Mouse (Mus musculus) gonadal fat pad, adult 2 months (tissue): ENCODE measurements around the gene Tmem116. TPM values are rescaled to one million over a fixed set of nuclear protein-coding genes. Genes with fewer than 3 reads are reported as not detected.

Source experiments
- DNase-seq: peaks from one replicate; pipeline ENCODE4 v3.0.0-alpha.2; 2012; ENCODE audit warnings: low read depth
- polyA plus RNA-seq: library from polyadenylated mRNA; depleted of rRNA; stranded (reverse); fragments of >200 nt; gene quantifications from 2 replicates; pipeline ENCODE4 v1.2.3, GENCODE M21; 2012; rRNA removed

Gene Tmem116
- polyA plus RNA-seq, 1 experiment = 12.0 TPM

GRCm38 (mm10) chr5:121540066-121540465 lies 88.4 kb downstream of the Tmem116 start:
- DNase-seq = no peak

- DNase-seq = no peak
Observed at GRCm38 (mm10) chr5:121541235-121541634, 89.5 kb downstream of the Tmem116 start.

- no peak for DNase-seq
Observed at GRCm38 (mm10) chr5:121543370-121543769, 91.7 kb downstream of the Tmem116 start.

DNA sequence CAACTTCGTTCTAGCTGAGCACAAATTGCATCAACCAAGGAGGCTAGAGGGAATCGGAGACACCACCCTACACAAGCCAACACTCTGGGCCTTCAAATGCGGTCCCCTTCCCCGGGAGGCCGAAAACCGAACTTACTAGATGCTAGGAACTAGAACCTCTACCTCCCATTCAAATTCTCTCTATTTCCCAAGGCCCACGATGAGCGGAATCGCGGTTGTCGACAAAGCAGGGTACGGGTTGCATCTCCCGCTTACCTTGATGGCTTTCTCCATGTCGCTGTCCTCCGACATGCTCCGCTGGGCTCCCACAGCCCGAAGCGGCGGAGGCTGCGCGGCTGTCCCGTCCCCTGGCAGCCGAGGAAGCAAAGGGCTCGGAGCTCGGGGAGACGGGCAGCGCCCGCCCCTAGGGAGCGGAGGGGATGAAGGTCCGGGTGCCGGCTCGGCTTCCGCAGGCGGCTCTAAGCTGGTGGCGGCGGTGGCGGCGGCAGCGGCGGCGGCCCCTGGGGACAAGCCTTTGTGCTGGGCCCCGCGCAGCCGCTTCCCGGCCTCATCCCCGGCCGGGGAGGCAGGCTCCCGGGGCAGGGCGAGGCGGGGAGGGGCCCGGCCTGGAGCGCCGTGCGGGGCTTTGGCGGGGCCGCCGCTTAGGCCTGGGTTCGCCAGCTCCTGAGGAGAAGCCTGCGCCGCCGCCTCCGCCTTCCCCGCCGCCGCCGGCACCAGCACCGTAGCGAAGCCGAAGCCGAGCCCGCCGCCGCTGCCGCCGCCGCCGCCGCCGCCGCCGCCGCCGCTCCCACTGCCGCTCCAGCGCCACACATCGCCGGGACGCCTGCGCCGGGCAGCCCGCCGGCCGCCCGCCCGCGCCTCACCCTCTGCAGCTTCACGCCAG lies 93.5 kb downstream of the Tmem116 start, which contains the start of the genes Adam1a and Gm42878:
Adam1a (minus strand) TSS at position 573 of the 883 bp plus-strand sequence.
Gm42878 (minus strand) TSS at position 573 of the 883 bp plus-strand sequence.
- no peak for DNase-seq

DNA sequence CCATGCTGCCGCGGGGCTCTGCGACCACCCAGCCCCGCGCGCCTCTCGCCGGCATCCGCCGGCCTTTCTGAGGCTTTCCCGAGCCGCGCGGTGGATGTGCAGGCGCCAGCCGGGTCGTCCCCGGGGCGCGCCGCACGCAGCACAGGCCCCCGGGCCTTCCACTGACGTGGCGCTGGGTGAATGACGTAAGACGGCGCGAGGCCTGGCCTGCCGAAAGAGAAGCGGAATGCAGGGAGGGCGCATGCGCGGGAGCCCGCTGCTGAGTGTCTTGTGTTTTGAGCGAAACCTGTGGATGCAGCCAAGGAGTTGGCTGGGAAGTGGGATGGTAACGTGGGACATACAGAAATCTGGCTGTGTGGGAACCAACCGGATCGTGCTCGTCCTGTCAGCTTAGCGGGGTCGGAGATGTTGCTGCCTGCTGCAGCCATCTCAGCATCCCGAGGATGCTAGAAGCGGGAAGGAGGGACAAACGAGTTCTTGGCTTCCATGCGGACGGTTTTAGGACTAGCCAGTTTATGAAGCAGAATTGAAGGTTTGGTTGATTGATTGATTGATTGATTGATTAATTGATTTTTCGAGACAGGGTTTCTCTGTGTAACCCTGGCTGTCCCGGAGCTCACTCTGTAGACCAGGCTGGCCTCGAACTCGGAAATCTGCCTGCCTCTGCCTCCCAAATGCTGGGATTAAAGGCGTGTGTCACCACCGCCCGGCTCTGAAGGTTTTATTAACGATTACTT lies 94.3 kb downstream of the Tmem116 start, which contains the start of gene Mapkapk5:
Mapkapk5 (minus strand) TSS at position 113 of the 737 bp plus-strand sequence.
- no peak for DNase-seq

GRCm38 (mm10) chr5:121546530-121546895 lies 94.8 kb downstream of the Tmem116 start:
- DNase-seq = no peak

DNA sequence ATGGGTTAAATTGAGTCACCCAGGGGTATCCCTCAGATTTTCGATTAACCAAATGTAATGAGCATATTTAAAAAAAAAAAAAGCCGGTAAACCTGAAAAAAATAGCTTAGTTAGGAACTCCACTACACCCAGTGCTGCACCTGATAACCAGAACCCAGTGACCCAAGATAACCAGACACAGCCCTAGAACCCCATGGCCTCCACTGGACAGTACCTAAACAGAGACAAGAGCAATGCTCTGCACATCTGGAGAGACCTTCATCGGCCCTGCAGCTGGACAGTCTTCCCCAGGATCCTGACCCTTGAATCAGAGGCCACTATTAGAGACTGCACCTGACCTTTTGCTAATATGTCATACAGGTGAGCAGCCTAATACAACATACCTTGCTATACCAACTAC lies 95.4 kb downstream of the Tmem116 start:
- DNase-seq = no peak

DNA sequence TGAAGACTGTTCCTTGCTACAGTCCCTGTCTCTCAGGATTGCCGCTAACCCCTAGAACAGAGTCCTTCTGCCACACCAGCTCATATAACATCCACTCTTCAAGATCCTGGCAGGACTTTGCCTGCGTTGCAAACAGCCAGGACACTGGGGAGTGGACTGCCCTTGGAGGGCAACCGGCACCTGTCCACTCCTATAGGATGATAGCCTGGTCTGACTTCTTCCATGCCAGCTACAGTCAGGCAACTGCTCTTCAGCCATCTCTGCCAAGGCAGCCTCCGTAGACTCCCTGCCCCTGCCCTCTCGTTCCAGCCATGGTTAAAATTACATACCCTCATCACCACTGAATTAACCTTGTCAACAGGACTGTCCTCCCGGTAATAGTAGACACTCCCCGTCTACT lies 97.5 kb downstream of the Tmem116 start:
- no peak for DNase-seq

- no peak for DNase-seq
Observed at GRCm38 (mm10) chr5:121562436-121562835, 110.7 kb downstream of the Tmem116 start.

DNA sequence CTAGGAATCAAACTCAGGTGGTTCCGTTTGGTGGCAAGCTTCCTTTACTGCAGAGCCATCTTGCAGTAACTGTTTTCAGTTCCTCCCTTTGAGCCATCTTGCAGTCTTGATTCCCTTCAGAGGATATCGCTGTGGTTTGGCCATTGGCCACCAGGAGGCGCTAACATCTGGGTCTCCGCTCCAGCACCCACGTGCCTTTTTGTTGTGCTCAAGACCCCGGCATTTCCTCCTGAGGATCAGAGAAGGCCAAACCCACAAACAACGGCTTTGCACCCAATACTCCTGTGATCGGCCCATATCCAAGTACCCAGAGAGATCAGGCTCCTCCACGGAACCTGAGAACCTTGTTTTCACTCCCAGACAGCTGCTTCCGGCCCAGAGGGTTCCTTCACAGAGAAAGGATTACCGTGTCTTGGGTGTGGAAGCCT lies 112.8 kb downstream of the Tmem116 start:
- DNase-seq = no peak

- no peak for DNase-seq
Observed at GRCm38 (mm10) chr5:121566035-121566681, 114.5 kb downstream of the Tmem116 start.

DNA sequence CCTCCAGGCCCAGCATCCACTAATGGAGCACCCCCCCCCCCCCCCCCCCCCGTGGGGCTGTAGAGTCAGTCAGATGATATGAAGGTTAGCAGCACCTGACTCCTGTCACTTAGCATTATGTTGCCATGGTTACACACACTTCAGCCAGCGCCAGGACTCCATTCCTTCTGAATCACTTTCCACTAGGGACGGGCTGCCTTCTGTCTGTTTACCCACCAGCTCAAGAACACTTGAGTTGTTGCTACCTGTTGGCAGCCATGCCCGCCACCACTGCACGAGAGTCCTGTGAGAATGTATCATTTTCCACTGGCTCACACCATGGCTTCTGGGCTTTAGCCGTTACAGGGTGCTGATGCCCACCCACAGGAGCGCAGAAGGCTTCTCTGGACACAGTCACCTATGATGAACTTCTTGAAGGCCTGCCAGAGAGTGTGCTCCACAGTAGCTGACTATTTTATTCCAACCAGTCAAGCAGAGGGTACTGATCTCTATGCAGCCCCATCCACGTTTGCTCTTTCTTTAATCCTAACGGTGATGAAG lies 118.3 kb downstream of the Tmem116 start:
- no peak for DNase-seq

GRCm38 (mm10) chr5:121570787-121571186 lies 119.1 kb downstream of the Tmem116 start:
- DNase-seq = no peak

Other genes with a start within 250 kb of the Tmem116 start
- gene Rpl6, start 247.4 kb upstream of the Tmem116 start, polyA plus RNA-seq = 380 and 391 TPM in 2 replicates
- 13.0 and 15.6 TPM in 2 replicates for gene Hectd4, start 231.7 kb upstream of the Tmem116 start, polyA plus RNA-seq
- gene Trafd1, start 66.3 kb upstream of the Tmem116 start, polyA plus RNA-seq = 71.9 and 82.8 TPM in 2 replicates
- gene Naa25, start 54.0 kb upstream of the Tmem116 start, polyA plus RNA-seq = 7.9 and 8.0 TPM in 2 replicates
- gene Erp29, start 613 bp downstream of the Tmem116 start, polyA plus RNA-seq = 65.3 and 66.6 TPM in 2 replicates
- gene Adam1b, start 51.5 kb downstream of the Tmem116 start, polyA plus RNA-seq = 0.05 and 0.32 TPM in 2 replicates
- 4.7 and 4.8 TPM in 2 replicates for gene Adam1a, start 93.6 kb downstream of the Tmem116 start, polyA plus RNA-seq
- gene Gm42878, start 93.6 kb downstream of the Tmem116 start, polyA plus RNA-seq = 0.33 TPM in 1 of 2 replicates, not detected in the other
- gene Mapkapk5, start 94.0 kb downstream of the Tmem116 start, polyA plus RNA-seq = 45.5 and 48.9 TPM in 2 replicates
- gene Aldh2, start 141.9 kb downstream of the Tmem116 start, polyA plus RNA-seq = 790 and 869 TPM in 2 replicates
- gene Acad12, start 167.0 kb downstream of the Tmem116 start, polyA plus RNA-seq = 17.4 and 21.3 TPM in 2 replicates
- 11.7 and 13.4 TPM in 2 replicates for gene Acad10, start 208.6 kb downstream of the Tmem116 start, polyA plus RNA-seq
- 29.9 and 35.8 TPM in 2 replicates for gene Brap, start 208.7 kb downstream of the Tmem116 start, polyA plus RNA-seq